ENCODE assay signal across 11 mouse cellular contexts in the genomic region with DNA sequence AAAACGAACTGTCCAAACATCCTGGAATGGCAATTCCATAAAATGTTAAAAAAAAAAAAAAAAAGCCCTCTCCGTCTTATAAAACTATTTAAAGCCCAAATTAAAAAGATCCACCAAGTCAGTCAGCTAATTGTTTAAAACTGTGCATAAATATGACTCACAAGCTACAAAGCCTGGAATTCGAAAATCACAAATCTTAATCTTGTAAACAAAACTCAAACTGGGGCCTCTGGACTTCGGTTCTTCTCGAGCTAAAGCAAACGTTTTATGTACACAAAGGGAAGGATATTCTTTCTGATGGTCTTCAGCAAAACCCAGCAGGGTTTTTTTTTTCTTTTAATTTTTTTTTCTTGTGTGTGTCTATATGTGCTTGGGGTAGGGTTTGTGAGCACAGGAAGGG. TPM values are rescaled to one million over a fixed set of nuclear protein-coding genes. Genes with fewer than 3 reads are reported as not detected.
DNase-seq lines count a peak whose midpoint lies in the region; ATAC-seq and TF ChIP-seq lines count a peak whose summit lies in the region.
"Had no signal": no experiment of that assay in that cellular context is flagged by ENCODE, and none has a peak within 500 bp of the region (broad histone marks: within the 10 kb centered on the region; RNA-seq: fewer than 3 reads in every experiment).

No protein-coding gene starts in this region.

- H3K36me3 ChIP-seq in hindbrain, embryonic 12.5 days: no peaks in the 10 kb centered on the region
- H3K36me3 ChIP-seq in hindbrain, embryonic 10.5 days: no peaks in the 10 kb centered on the region
- peaks cover 1% of the 10 kb centered on the region; the same call in 1 of the 2 replicates for H3K36me3 ChIP-seq in spleen, adult 2 months (ENCODE audit: control insufficient read depth, insufficient read depth, low read length)
- no peaks in the 10 kb centered on the region for H3K36me3 ChIP-seq in liver, embryonic 11.5 days (ENCODE audit: control insufficient read depth, insufficient read depth, low read length)
- H3K36me3 ChIP-seq in forebrain, embryonic 15.5 days: no peaks in the 10 kb centered on the region

- H3K9me3 ChIP-seq in hindbrain, embryonic 12.5 days (replicated peaks): no peaks in the 10 kb centered on the region
- H3K9me3 ChIP-seq in hindbrain, embryonic 10.5 days: no peaks in the 10 kb centered on the region
- no peaks in the 10 kb centered on the region for H3K9me3 ChIP-seq in liver, embryonic 11.5 days (ENCODE audit: control insufficient read depth, low read length)
- no peaks in the 10 kb centered on the region for H3K9me3 ChIP-seq in forebrain, embryonic 15.5 days

- peak overlapping the region; percentile 53; the same call in 1 of the 2 replicates for H3K4me3 ChIP-seq in hindbrain, embryonic 12.5 days
- no peak overlapping the region for H3K4me3 ChIP-seq in hindbrain, embryonic 10.5 days
- peak overlapping the region; percentile 96; the same call in 1 of the 2 replicates for H3K4me3 ChIP-seq in spleen, adult 2 months (ENCODE audit: extremely low read depth, insufficient read depth, insufficient read length)
- no peak overlapping the region; the same call in 1 of the 2 replicates for H3K4me3 ChIP-seq in liver, embryonic 11.5 days (ENCODE audit: low read depth, low read length)
- no peak overlapping the region for H3K4me3 ChIP-seq in forebrain, embryonic 15.5 days

- no peak overlapping the region for H3K9ac ChIP-seq in hindbrain, embryonic 12.5 days
- H3K9ac ChIP-seq in liver, embryonic 11.5 days (ENCODE audit: low read depth, low read length): no peak overlapping the region
- no peak overlapping the region for H3K9ac ChIP-seq in forebrain, embryonic 15.5 days (replicated peaks)

- 0 out of 2 replicates have a peak overlapping the region, but pooled peaks have one; percentile 11 for H3K4me2 ChIP-seq in hindbrain, embryonic 12.5 days (replicated peaks)
- H3K4me2 ChIP-seq in liver, embryonic 11.5 days: peak overlapping the region; percentile 80
- no peak overlapping the region for H3K4me2 ChIP-seq in forebrain, embryonic 15.5 days (replicated peaks)

- WGBS in hindbrain, embryonic 12.5 days: 79% methylated on average over 6 of the region's 6 CpGs
- WGBS in hindbrain, embryonic 10.5 days: 79% methylated on average over 6 of the region's 6 CpGs
- 56% methylated on average over 6 of the region's 6 CpGs for WGBS in spleen, adult 2 months
- 66% methylated on average over 6 of the region's 6 CpGs for WGBS in liver, embryonic 11.5 days
- WGBS in forebrain, embryonic 15.5 days: 83% methylated on average over 6 of the region's 6 CpGs

- DNase-seq in hindbrain, embryonic 10.5 days (ENCODE audit: low spot score): no peak
- no peak for DNase-seq in spleen, adult 2 months (ENCODE audit: low read depth in 1 of 2, low spot score in 2 of 2)
- no peak for DNase-seq in spleen, postnatal 10 days (ENCODE audit: low spot score in 2 of 2)
- no peak for DNase-seq in liver, embryonic 11.5 days (ENCODE audit: low spot score)
- DNase-seq in adrenal gland, adult 2 months: no peak
- DNase-seq in cerebellum, adult 8-10 months: no peak
- DNase-seq: cerebellum, postnatal 10 days; kidney, postnatal 36 days had no signal

- H3K27me3 ChIP-seq in hindbrain, embryonic 12.5 days: peaks cover 30% of the 10 kb centered on the region
- peaks cover 35% of the 10 kb centered on the region for H3K27me3 ChIP-seq in hindbrain, embryonic 10.5 days (ENCODE audit: insufficient read depth, poor library complexity, severe bottlenecking)
- H3K27me3 ChIP-seq in spleen, adult 2 months (ENCODE audit: control insufficient read depth, insufficient read depth, low read length): no peaks in the 10 kb centered on the region
- H3K27me3 ChIP-seq in liver, embryonic 11.5 days (replicated peaks; ENCODE audit: control insufficient read depth, insufficient read depth, low read length): no peaks in the 10 kb centered on the region
- peaks cover 23% of the 10 kb centered on the region for H3K27me3 ChIP-seq in forebrain, embryonic 15.5 days

- no peak overlapping the region for H3K27ac ChIP-seq in hindbrain, embryonic 12.5 days
- H3K27ac ChIP-seq in hindbrain, embryonic 10.5 days: no peak overlapping the region
- peak overlapping the region; percentile 99 for H3K27ac ChIP-seq in spleen, adult 2 months (ENCODE audit: insufficient read depth, low read length)
- no peak overlapping the region for H3K27ac ChIP-seq in liver, embryonic 11.5 days (ENCODE audit: low read depth, low read length)
- no peak overlapping the region for H3K27ac ChIP-seq in forebrain, embryonic 15.5 days (replicated peaks)

- peaks cover 6% of the 10 kb centered on the region for H3K4me1 ChIP-seq in hindbrain, embryonic 12.5 days
- H3K4me1 ChIP-seq in hindbrain, embryonic 10.5 days (replicated peaks): peaks cover 38% of the 10 kb centered on the region
- peaks cover 47% of the 10 kb centered on the region; the same call in 1 of the 2 replicates for H3K4me1 ChIP-seq in spleen, adult 2 months (ENCODE audit: control insufficient read depth, insufficient read depth, insufficient read length)
- H3K4me1 ChIP-seq in liver, embryonic 11.5 days (replicated peaks; ENCODE audit: control insufficient read depth, insufficient read depth, low read length): peaks cover 9% of the 10 kb centered on the region; the same call in 1 of the 2 replicates
- H3K4me1 ChIP-seq in forebrain, embryonic 15.5 days: peaks cover 13% of the 10 kb centered on the region

- no peak for TF ChIP-seq POLR2A in spleen, adult 2 months (IDR thresholded peaks at IDR 0.05; ENCODE audit: low read depth, low read length)

- ATAC-seq in hindbrain, embryonic 12.5 days (ENCODE audit: low FRiP score): no peak
- no peak for ATAC-seq in liver, embryonic 11.5 days (replicated peaks; ENCODE audit: low FRiP score)
- no peak for ATAC-seq in forebrain, embryonic 15.5 days (replicated peaks)
- ATAC-seq: forebrain, embryonic 16.5 days had no signal

- TF ChIP-seq CTCF in spleen, adult 2 months (IDR thresholded peaks at IDR 0.05; ENCODE audit: extremely low read depth, insufficient read depth, insufficient read length, insufficient replicate concordance): no peak

RNA-seq across cellular contexts. Expression of a gene that starts 2.1 kb away (rescaled TPM):
- 18.9 and 19.3 TPM in 2 replicates for polyA plus RNA-seq in hindbrain, embryonic 12.5 days (2016; fragmentation: Nextera tagmentation; extraction: Ambion mirVana)
- polyA plus RNA-seq in hindbrain, embryonic 10.5 days (2016; fragmentation: Nextera tagmentation; extraction: Ambion mirVana): 8.3 and 8.4 TPM in 2 replicates
- 57.1 and 77.5 TPM in 2 replicates for polyA plus RNA-seq in spleen, adult 2 months (2012; rRNA removed)
- 9.5 and 10.5 TPM in 2 replicates for polyA plus RNA-seq in liver, embryonic 11.5 days (2014; fragmentation: Nextera tagmentation; extraction: Ambion mirVana)
- polyA plus RNA-seq in forebrain, embryonic 15.5 days (2015; fragmentation: Nextera tagmentation; extraction: Ambion mirVana): 6.0 and 6.1 TPM in 2 replicates
- total RNA-seq in adrenal gland, adult 2 months (2021): 10 to 100 TPM; 57.7 to 90.0 TPM
- polyA plus RNA-seq in adrenal gland, adult 2 months (2012; rRNA removed): 64.3 and 72.6 TPM in 2 replicates

Comparison
In these comparisons a context has a peak if more than half of its experiments do, and no peak if none do; other contexts are left out.
1. H3K4me3 ChIP-seq: peak in hindbrain, embryonic 12.5 days (single experiment) and spleen, adult 2 months (single experiment); none in hindbrain, embryonic 10.5 days (single experiment), liver, embryonic 11.5 days (single experiment) and forebrain, embryonic 15.5 days (single experiment).